Mouse (Mus musculus) naive thymus-derived CD4-positive, alpha-beta T cell, adult 2 months (primary cell): ENCODE results near the gene Masp1.

ENCODE experiments used
- DNase-seq: peaks from one replicate; pipeline ENCODE4 v3.0.0-alpha.2; 2011; ENCODE audit warnings: low read depth

Masp1 gene

GRCm38 (mm10) chr16:23458906-23459588 is 61.6 kb downstream of the Masp1 start:
- DNase-seq = no peak

- peak; percentile 7 for DNase-seq
These were observed 63.3 kb downstream of the Masp1 start for GRCm38 (mm10) chr16:23457338-23457737.

GRCm38 (mm10) chr16:23456534-23456933 is 64.1 kb downstream of the Masp1 start:
- no peak for DNase-seq

DNA sequence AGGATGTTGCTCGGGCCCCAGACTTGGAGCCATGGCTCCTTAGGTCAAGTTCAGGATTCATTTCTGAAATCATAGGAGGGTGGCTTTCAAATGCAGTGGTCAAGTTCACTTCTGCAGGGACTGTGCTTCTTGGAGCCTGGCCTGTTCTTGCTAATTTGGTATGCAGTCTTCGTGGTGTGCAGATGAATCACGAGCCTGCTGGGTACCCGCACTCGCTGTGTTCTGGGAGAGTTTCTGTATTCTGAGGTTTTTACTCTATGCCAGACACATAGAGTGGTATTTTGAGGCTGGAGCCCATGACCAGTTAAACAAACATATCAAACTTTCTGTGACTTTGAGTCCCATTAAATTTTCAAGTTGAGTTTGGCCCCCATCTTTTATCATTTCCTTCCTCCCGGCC is 66.2 kb downstream of the Masp1 start:
- DNase-seq = no peak

- peak; percentile 54 for DNase-seq
These were observed 68.1 kb downstream of the Masp1 start for GRCm38 (mm10) chr16:23452476-23452875.

DNA sequence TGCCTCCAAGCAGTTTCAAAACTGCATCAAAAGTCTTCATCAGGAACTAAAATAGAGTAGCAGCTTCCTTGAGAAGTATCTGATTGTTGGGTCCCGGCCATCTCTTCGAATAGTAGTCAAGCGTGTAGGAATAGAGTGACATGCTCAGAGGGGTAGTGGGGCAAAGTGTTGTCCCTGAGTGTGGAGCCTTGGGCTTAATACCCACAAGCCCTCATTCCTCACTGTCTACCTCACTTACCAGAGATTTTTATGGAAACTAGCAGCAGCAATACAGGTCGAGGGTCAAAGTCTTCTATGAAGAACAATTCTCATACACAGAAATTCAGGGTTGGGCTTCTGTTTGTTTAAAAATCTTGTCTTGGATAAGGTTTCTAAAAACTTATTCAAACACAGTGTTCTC is 69.8 kb downstream of the Masp1 start:
- no peak for DNase-seq

GRCm38 (mm10) chr16:23449946-23450345 is 70.7 kb downstream of the Masp1 start:
- no peak for DNase-seq

DNA sequence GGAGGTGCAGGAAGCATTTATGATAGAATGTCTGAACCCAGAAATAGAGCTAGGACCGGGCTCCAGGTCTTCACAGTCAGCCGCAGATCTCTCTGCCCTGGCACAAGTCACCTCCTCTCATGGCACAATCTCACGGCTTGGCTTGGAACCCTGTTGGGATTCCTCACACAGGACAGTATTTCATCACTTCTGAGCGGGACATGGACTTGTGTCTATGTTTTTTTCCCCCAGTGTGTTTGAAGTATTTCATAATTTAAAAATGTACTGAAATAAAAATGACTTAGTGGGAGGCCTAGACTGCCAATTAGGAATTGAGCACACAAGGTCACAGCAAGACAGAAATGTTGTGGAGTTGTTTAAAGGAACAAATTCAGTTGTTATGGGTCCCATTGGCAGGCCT is 76.4 kb downstream of the Masp1 start:
- no peak for DNase-seq

DNA sequence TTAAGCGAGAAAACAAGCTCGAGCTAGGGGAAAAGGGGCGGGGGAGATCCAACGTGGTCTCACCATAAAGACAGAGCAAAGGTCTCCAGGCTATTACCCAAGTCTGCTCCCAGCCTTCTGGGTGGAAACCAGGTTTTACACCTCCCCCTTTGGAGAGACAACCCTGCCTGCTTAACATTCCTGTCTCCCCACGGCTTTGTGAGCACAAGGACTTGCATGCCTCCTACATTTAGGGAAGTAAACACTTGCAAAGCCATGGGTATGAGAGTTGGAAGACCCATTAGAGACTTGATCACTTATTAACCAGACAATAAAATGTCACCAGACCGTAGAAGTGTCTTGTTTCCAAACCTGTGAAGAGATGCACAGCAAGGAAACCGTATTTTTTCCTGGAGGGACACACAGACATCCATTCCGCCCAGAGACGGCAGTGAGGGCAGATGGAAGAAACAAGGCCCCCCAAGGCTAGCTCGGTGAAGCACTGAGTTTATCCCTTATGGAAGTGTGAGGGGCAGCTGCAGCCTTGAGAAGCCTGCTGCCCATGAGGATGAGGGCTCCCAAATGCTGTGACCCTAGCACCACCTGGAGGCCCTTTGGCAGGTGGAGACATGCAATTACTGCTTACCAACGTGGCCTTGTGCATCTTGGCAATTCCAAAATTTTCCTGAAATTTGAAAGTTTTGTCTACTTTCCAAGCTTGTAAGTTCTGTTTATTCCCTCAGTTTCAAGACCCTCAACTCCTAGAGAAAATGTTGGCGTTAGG is 83.0 kb downstream of the Masp1 start:
- DNase-seq = peak; percentile 34

- DNase-seq = no peak
These were observed 90.6 kb downstream of the Masp1 start for GRCm38 (mm10) chr16:23429991-23430390.

DNA sequence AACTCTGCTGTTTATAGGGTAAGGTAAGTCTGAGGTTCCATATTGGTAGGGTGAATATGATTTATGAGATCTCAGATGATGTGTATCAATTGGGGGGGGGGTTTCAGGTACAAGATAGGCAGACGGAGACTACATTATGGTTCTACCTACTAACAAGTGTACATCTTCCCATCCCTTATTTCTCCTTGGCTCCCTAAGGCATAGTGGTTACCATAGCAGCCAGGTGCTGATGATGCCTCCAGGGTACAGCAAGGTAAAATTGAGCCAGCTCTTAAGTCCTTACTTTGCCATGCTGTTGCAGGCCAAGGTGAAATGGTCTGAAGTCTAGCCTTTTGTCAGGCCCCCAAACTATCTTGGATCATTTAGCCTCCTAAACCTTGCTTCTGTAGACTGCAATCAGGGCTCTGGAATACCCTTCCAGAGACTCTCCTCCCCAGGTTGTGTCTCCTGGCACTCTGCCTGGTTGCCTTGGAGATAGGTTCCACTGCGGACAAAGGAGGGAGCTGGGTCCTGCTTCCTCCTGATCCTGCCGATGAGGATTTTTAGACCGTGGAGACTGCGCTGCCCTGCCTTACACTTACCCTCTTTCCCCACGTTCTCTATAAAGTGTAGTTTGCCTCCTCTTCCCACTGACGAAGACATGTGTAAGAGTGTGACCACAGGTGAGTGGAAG is 91.8 kb downstream of the Masp1 start, which contains the start of gene Rtp1:
Gene Rtp1 (plus strand): TSS at position 487 of the 673 bp plus-strand sequence.
- no peak for DNase-seq

GRCm38 (mm10) chr16:23427701-23428100 is 92.9 kb downstream of the Masp1 start:
- no peak for DNase-seq

DNA sequence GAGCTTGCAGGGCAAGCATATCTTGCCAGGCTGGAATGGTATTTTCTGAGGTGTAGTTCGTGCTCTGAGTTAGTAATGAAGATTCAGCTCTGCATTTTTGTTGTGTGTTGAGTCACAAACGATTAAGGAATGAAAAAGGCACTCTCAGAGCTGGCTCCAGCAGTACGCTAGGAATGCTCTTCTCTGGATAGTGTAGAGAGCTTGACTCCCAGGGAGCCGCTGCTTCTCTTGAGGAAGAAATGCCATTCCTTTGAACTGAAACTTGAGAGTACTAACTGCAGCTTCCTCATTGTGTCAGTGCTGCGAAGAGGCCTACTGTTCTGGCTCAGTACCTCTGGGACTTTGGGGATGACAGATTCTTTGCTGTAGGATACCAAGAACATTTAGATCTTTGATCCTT is 96.8 kb downstream of the Masp1 start:
- DNase-seq = no peak

- no peak for DNase-seq
These were observed 101.0 kb downstream of the Masp1 start for GRCm38 (mm10) chr16:23419565-23420085.

DNA sequence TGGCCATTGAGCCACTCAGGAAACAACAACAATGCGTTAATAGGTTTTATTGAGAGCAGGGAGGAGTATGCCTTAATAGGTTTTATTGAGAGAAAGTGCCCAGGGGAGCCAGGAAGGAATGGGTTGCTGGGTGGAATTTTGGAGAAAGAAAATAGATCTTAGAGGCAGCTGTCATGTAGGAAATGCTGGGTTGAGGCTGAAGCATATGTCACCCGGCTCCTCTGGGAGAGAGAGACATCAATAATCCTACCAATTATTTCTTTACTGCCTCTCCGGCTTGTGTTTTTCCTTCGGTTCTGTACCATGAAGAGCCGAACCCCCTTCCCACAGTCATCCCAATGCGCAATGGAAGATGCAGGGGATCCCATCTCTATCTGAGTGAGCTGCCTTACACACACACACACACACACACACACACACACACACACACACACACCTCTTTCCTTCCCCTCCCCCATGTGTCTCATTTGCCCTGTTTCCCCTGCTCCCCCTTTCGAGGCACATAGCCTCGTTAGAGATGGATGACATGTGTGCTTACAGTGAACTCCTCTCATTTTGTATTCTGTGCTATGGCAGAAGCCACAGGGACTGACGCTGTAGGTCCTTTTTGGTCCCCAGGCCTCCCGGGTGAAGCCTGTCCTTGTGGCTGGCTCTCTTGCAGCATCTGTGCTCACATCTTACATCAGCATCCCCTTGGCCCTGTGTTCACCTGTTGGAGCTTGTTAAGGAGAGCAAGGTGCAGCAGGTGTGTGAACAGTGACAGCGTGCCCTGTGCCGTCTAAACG is 103.0 kb downstream of the Masp1 start:
- DNase-seq = no peak

DNA sequence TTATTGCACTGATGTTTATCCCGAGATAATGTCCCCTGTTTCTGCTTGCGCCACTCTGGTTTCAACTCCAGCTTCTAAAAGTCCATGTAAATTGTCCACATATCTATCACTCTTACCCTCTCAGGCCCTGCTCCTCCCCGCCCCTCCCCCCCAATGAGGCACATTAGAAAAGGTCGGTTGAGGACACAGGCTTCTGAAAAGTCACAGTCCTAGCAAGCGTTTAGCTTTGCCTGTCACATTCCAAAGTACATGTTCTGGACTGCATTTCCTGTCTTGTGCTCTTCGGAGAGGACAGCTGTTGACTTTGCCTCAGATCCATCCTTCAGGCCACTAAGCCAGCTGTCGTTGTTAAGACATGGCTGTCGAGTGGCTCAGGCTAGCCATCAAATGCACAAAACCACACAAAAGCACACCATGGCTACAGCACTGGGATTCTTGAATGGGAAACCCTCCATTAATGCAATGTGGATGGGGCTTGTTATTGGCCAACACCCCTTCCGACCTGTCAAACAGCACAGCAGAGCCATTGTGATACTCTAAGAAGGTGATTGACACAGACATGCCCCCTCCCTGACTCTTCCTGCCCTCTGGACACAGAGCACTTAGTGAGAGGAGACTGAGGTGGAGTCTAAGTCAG is 103.8 kb downstream of the Masp1 start:
- no peak for DNase-seq

- DNase-seq = no peak
These were observed 104.4 kb downstream of the Masp1 start for GRCm38 (mm10) chr16:23416261-23416656.

- DNase-seq = no peak
These were observed 107.7 kb downstream of the Masp1 start for GRCm38 (mm10) chr16:23412930-23413329.

- peak; percentile 89 for DNase-seq
These were observed 117.4 kb downstream of the Masp1 start for GRCm38 (mm10) chr16:23403008-23403755.

GRCm38 (mm10) chr16:23401959-23402358 is 118.7 kb downstream of the Masp1 start:
- no peak for DNase-seq

DNA sequence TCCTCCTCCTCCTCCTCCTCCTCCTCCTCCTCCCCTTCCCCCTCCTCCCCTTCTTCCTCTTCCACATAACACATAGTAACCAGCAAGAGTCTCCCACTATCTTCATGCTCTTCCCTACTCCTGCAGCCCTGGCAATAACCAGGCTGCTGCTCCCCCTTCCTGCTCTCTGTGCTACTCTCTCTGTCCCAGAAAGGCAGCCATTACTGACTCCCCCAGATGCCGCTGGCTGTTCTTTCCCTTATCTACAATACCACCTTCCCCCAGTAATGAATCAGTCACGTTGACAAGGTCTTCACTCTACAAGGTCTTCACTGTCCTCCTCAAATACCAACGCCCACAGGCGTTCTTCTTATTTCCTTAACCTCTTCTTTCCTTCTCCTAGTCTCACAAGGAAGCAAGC is 119.2 kb downstream of the Masp1 start:
- DNase-seq = no peak
